Mouse (Mus musculus): ENCODE measurements around the gene Rnd2.
"Not testable (repeated sequence)": the region's sequence is repeated elsewhere in the genome, so short reads cannot be mapped to it uniquely, and the experiment has no call there.

The Rnd2 gene

GRCm38 (mm10) chr11:101446860-101447259 is 17.9 kb upstream of the Rnd2 start:
- DNase-seq (ENCODE audit: low spot score in 2 of 2), result not testable (repeated sequence)

- no peak for DNase-seq (ENCODE audit: low spot score in 2 of 2)
Observed at GRCm38 (mm10) chr11:101447786-101448185, 17.0 kb upstream of the Rnd2 start.

GRCm38 (mm10) chr11:101448274-101448746 is 16.5 kb upstream of the Rnd2 start, which contains the start of gene Ifi35:
Gene Ifi35, plus strand, starts transcription at chr11:101448407.
- DNase-seq (ENCODE audit: low spot score in 2 of 2), result peak; percentile 89 to 90

GRCm38 (mm10) chr11:101448899-101449298 is 15.9 kb upstream of the Rnd2 start:
- no peak for DNase-seq (ENCODE audit: low spot score in 2 of 2)

GRCm38 (mm10) chr11:101449596-101449995 is 15.2 kb upstream of the Rnd2 start:
- DNase-seq (ENCODE audit: low spot score in 2 of 2), result not testable (repeated sequence)

- DNase-seq (ENCODE audit: low spot score in 2 of 2), result no peak
Observed at GRCm38 (mm10) chr11:101450394-101450793, 14.4 kb upstream of the Rnd2 start.

GRCm38 (mm10) chr11:101451536-101451935 is 13.3 kb upstream of the Rnd2 start:
- no peak for DNase-seq (ENCODE audit: low spot score in 2 of 2)

- no peak for DNase-seq (ENCODE audit: low spot score in 2 of 2)
Observed at GRCm38 (mm10) chr11:101452093-101452774, 12.6 kb upstream of the Rnd2 start.

- no peak for DNase-seq (ENCODE audit: low spot score in 2 of 2)
Observed at GRCm38 (mm10) chr11:101454702-101455101, 10.1 kb upstream of the Rnd2 start.

GRCm38 (mm10) chr11:101455627-101456026 is 9.2 kb upstream of the Rnd2 start:
- no peak for DNase-seq (ENCODE audit: low spot score in 2 of 2)

GRCm38 (mm10) chr11:101457631-101458030 is 7.2 kb upstream of the Rnd2 start:
- DNase-seq (ENCODE audit: low spot score in 2 of 2), result no peak

GRCm38 (mm10) chr11:101458217-101458616 is 6.6 kb upstream of the Rnd2 start:
- no peak for DNase-seq (ENCODE audit: low spot score in 2 of 2)

GRCm38 (mm10) chr11:101459716-101460115 is 5.1 kb upstream of the Rnd2 start:
- DNase-seq (ENCODE audit: low spot score in 2 of 2), result no peak

- DNase-seq (ENCODE audit: low spot score in 2 of 2), result no peak
Observed at GRCm38 (mm10) chr11:101460321-101460720, 4.5 kb upstream of the Rnd2 start.

- no peak for DNase-seq (ENCODE audit: low spot score in 2 of 2)
Observed at GRCm38 (mm10) chr11:101462141-101462540, 2.7 kb upstream of the Rnd2 start.

- no peak for DNase-seq (ENCODE audit: low spot score in 2 of 2)
Observed at GRCm38 (mm10) chr11:101462583-101463440, 2.0 kb upstream of the Rnd2 start.

- DNase-seq (ENCODE audit: low spot score in 2 of 2), result peak; percentile 83 to 87
Observed at GRCm38 (mm10) chr11:101465101-101465868, 486 bp downstream of the Rnd2 start.

- DNase-seq (ENCODE audit: low spot score in 2 of 2), result peak; percentile 68 to 79
Observed at GRCm38 (mm10) chr11:101465869-101466551, 1.2 kb downstream of the Rnd2 start, which contains the start of gene Vat1. Gene Vat1, minus strand, starts transcription at chr11:101466230.

- DNase-seq (ENCODE audit: low spot score in 2 of 2), result not testable (repeated sequence)
Observed at GRCm38 (mm10) chr11:101466552-101466950, 1.8 kb downstream of the Rnd2 start.

GRCm38 (mm10) chr11:101467477-101468262 is 2.9 kb downstream of the Rnd2 start:
- peak; percentile 70 to 73 for DNase-seq (ENCODE audit: low spot score in 2 of 2)
